22 mouse cellular contexts compared by ENCODE assay signal in the genomic region with DNA sequence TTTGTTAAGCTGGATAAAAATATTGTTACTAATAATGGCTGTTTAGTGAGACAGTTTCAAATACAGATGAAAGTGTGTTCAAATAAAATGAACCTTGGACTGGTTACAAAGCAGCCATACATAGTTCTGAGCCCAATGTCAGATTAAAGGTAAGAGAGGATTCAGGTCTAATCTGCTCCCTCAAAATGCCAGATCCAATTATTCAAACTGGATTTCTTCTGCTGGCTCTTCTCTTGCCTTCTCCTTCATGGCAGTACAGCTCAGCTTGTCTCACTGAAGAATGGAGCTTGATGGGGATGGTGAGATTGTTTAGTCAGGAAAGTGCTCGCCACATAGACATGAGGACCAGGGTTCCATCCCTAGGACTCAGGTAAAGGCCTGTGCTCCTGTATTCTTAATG. TPM values are rescaled to one million over a fixed set of nuclear protein-coding genes. Genes with fewer than 3 reads are reported as not detected.
DNase-seq lines count a peak whose midpoint lies in the region; ATAC-seq lines count a peak whose summit lies in the region.
"Had no signal": no experiment of that assay in that cellular context is flagged by ENCODE, and none has a peak within 500 bp of the region (broad histone marks: within the 10 kb centered on the region; RNA-seq: fewer than 3 reads in every experiment).

No protein-coding gene starts in this region.

- H3K4me2 ChIP-seq in intestine, embryonic 14.5 days (ENCODE audit: low read length), result no peak overlapping the region
- no peak overlapping the region for H3K4me2 ChIP-seq in intestine, embryonic 15.5 days (replicated peaks)

- no peak overlapping the region for H3K27ac ChIP-seq in intestine, embryonic 14.5 days (ENCODE audit: low read depth)
- no peak overlapping the region for H3K27ac ChIP-seq in intestine, embryonic 15.5 days

- H3K9me3 ChIP-seq in intestine, embryonic 14.5 days (ENCODE audit: control insufficient read depth, low read length), result no peaks in the 10 kb centered on the region
- no peaks in the 10 kb centered on the region for H3K9me3 ChIP-seq in intestine, embryonic 15.5 days

- DNase-seq in intestine, embryonic 14.5 days (ENCODE audit: low spot score), result peak; percentile 24
- DNase-seq in retina, adult 2 months (ENCODE audit: low read depth, low spot score), result peak; percentile 82
- no peak for DNase-seq in retina, embryonic 14.5 days (ENCODE audit: low spot score)
- peak; percentile 68 for DNase-seq in retina, postnatal 1 day
- peak; percentile 60 for DNase-seq in retina, postnatal 7 days (ENCODE audit: low read depth, low spot score)
- no peak for DNase-seq in thymus, postnatal 25 days
- DNase-seq in cerebellum, postnatal 36 days, result no peak
- DNase-seq: adrenal gland, adult 2 months; adrenal gland, adult 8-10 months; adrenal gland, postnatal 10 days; adrenal gland, postnatal 14 days; adrenal gland, postnatal 25 days; adrenal gland, postnatal 36 days; B cell, adult 2 months; cerebellum, adult 11 months; cerebellum, adult 11-12 months had no signal

- H3K4me1 ChIP-seq in intestine, embryonic 14.5 days (replicated peaks; ENCODE audit: control insufficient read depth, insufficient read depth, low read length), result no peaks in the 10 kb centered on the region
- no peaks in the 10 kb centered on the region for H3K4me1 ChIP-seq in intestine, embryonic 15.5 days (replicated peaks)

- WGBS in intestine, embryonic 14.5 days, result 77% methylated on average over 1 of the region's 1 CpGs
- 90% methylated on average over 1 of the region's 1 CpGs for WGBS in intestine, embryonic 15.5 days

- no peak overlapping the region for H3K9ac ChIP-seq in intestine, embryonic 14.5 days (ENCODE audit: low read length)
- no peak overlapping the region for H3K9ac ChIP-seq in intestine, embryonic 15.5 days

- no peak overlapping the region for H3K4me3 ChIP-seq in intestine, embryonic 14.5 days (ENCODE audit: low read depth, low read length)
- H3K4me3 ChIP-seq in intestine, embryonic 15.5 days (replicated peaks), result no peak overlapping the region

- H3K27me3 ChIP-seq in intestine, embryonic 14.5 days (replicated peaks; ENCODE audit: control insufficient read depth, insufficient read depth, low read length), result no peaks in the 10 kb centered on the region
- no peaks in the 10 kb centered on the region for H3K27me3 ChIP-seq in intestine, embryonic 15.5 days (replicated peaks)
- H3K27me3 ChIP-seq: CH12.LX, Patski had no signal

- no peak for ATAC-seq in intestine, embryonic 14.5 days (replicated peaks; ENCODE audit: low FRiP score, low TSS enrichment, low read depth)
- no peak for ATAC-seq in intestine, embryonic 15.5 days
- ATAC-seq: activated CD4-positive, CD25-positive, alpha-beta regulatory T cell, adult 4 months; CD4-positive, CD25-positive, alpha-beta regulatory T cell, adult 4 months; Patski had no signal

- no peaks in the 10 kb centered on the region for H3K36me3 ChIP-seq in intestine, embryonic 14.5 days (ENCODE audit: control insufficient read depth, insufficient read depth, low read length)
- H3K36me3 ChIP-seq in intestine, embryonic 15.5 days, result no peaks in the 10 kb centered on the region
- H3K36me3 ChIP-seq: G1E had no signal

RNA-seq across cellular contexts. Expression of gene Sgip1, which starts 32.7 kb away (rescaled TPM):
- polyA plus RNA-seq in intestine, embryonic 14.5 days (2014; fragmentation: Nextera tagmentation; extraction: Ambion mirVana), result 13.0 and 16.2 TPM in 2 replicates
- polyA plus RNA-seq in intestine, embryonic 15.5 days (2015; fragmentation: Nextera tagmentation; extraction: Ambion mirVana), result 9.9 and 10.1 TPM in 2 replicates
- polyA plus RNA-seq: G1E had no signal

Comparison
In these comparisons a context has a peak if more than half of its experiments do, and no peak if none do; other contexts are left out.
1. DNase-seq: peak in intestine, embryonic 14.5 days (single experiment), retina, adult 2 months (single experiment), retina, postnatal 1 day (single experiment) and retina, postnatal 7 days (single experiment); none in retina, embryonic 14.5 days (single experiment), thymus, postnatal 25 days (single experiment) and cerebellum, postnatal 36 days (0 of 2).